Mouse (Mus musculus) intestine, embryonic 16.5 days (tissue): ENCODE measurements at regions not wholly inside any gene's neighbourhood (a gene's known extent, or its start where the extent isn't known, plus 50 kb on each side); places are given as distances from the start of the nearest gene placed in this dataset.

ENCODE experiments used
- ATAC-seq: fragments of 200-750 bp; cut with Nextera tagmentation; 2 replicates; pipeline ENCODE4 v1.8.0; 2017; ENCODE audit warnings: moderate TSS enrichment, moderate library complexity
- H3K27ac ChIP-seq: fragments of 300-500 bp; sonication (generic); 2 replicates; pipeline ENCODE4 v1.5.1; 2014; ENCODE audit warnings: mild to moderate bottlenecking, low read length
- H3K27me3 ChIP-seq: fragments of 300-500 bp; sonication (generic); replicated peaks from 2 replicates; pipeline ENCODE4 v1.6.1; 2014; ENCODE audit warnings: low read length, control low read depth, mixed read lengths; ENCODE audit not compliant: control insufficient read depth, insufficient read depth
- H3K36me3 ChIP-seq: fragments of 300-500 bp; sonication (generic); 2 replicates; pipeline ENCODE4 v1.6.1; 2014; ENCODE audit warnings: low read length, control low read depth; ENCODE audit not compliant: control insufficient read depth, insufficient read depth
- H3K4me1 ChIP-seq: fragments of 300-500 bp; sonication (generic); 2 replicates; pipeline ENCODE4 v1.6.1; 2014; ENCODE audit warnings: low read length, control low read depth, mixed read lengths; ENCODE audit not compliant: control insufficient read depth, insufficient read depth
- H3K4me2 ChIP-seq: fragments of 300-500 bp; sonication (generic); 2 replicates; pipeline ENCODE4 v1.6.1; 2014; ENCODE audit warnings: low read depth, low read length, control low read depth
- H3K4me3 ChIP-seq: fragments of 300-500 bp; sonication (generic); 2 replicates; pipeline ENCODE4 v1.5.1; 2014; ENCODE audit warnings: mild to moderate bottlenecking, low read length
- H3K9ac ChIP-seq: fragments of 300-500 bp; sonication (generic); 2 replicates; pipeline ENCODE4 v1.6.1; 2014; ENCODE audit warnings: low read depth, low read length
- H3K9me3 ChIP-seq: fragments of 300-500 bp; sonication (generic); 2 replicates; pipeline ENCODE4 v1.6.1; 2016; ENCODE audit warnings: low read length, control low read depth; ENCODE audit not compliant: control insufficient read depth
- WGBS: fragments of 180-500 bp; shearing (Covaris S2); extraction: QIAGEN DNeasy Blood & Tissue Kit; methylation state at CpG from one replicate; pipeline ENCODE4 v1.1.7; 2014; 5-methylcytosine and 5-hydroxymethylcytosine counted together

- no peak overlapping the region for H3K9ac ChIP-seq
- no peak overlapping the region for H3K4me3 ChIP-seq
- 69% methylated on average over 5 of the region's 5 CpGs for WGBS
- 0 out of 2 replicates have a peak, but pooled peaks cover 3% of the 10 kb centered on the region for H3K27me3 ChIP-seq
- no peaks in the 10 kb centered on the region for H3K4me1 ChIP-seq
- H3K4me2 ChIP-seq = no peak overlapping the region
- no peaks in the 10 kb centered on the region for H3K36me3 ChIP-seq
- H3K9me3 ChIP-seq = peaks cover 7% of the 10 kb centered on the region; the same call in 1 of the 2 replicates
- H3K27ac ChIP-seq = no peak overlapping the region
- no peak for ATAC-seq
Observed at GRCm38 (mm10) chr17:45850174-45850573, 116.5 kb upstream of the 1600014C23Rik start.

GRCm38 (mm10) chr17:45848605-45849004, 115.0 kb upstream of the 1600014C23Rik start:
- 27% methylated on average over 8 of the region's 8 CpGs for WGBS
- H3K9me3 ChIP-seq = peaks cover 7% of the 10 kb centered on the region; the same call in 1 of the 2 replicates
- H3K27me3 ChIP-seq = no peaks in the 10 kb centered on the region
- no peak overlapping the region for H3K27ac ChIP-seq
- H3K4me2 ChIP-seq = no peak overlapping the region
- no peaks in the 10 kb centered on the region for H3K4me1 ChIP-seq
- no peaks in the 10 kb centered on the region for H3K36me3 ChIP-seq
- ATAC-seq = peak; percentile 71; the same call in 1 of the 2 replicates
- no peak overlapping the region for H3K4me3 ChIP-seq
- H3K9ac ChIP-seq = no peak overlapping the region

GRCm38 (mm10) chr17:45847701-45848378, 114.2 kb upstream of the 1600014C23Rik start:
- ATAC-seq = no peak
- H3K4me1 ChIP-seq = no peaks in the 10 kb centered on the region
- WGBS = 90% methylated on average over 14 of the region's 14 CpGs
- no peak overlapping the region for H3K4me2 ChIP-seq
- H3K27ac ChIP-seq = no peak overlapping the region
- no peak overlapping the region for H3K9ac ChIP-seq
- no peaks in the 10 kb centered on the region for H3K36me3 ChIP-seq
- no peaks in the 10 kb centered on the region for H3K27me3 ChIP-seq
- H3K4me3 ChIP-seq = no peak overlapping the region
- peaks cover 7% of the 10 kb centered on the region; the same call in 1 of the 2 replicates for H3K9me3 ChIP-seq

- H3K4me3 ChIP-seq = no peak overlapping the region
- H3K4me1 ChIP-seq = no peaks in the 10 kb centered on the region
- H3K36me3 ChIP-seq = no peaks in the 10 kb centered on the region
- H3K9ac ChIP-seq = no peak overlapping the region
- no peak overlapping the region for H3K4me2 ChIP-seq
- peaks cover 7% of the 10 kb centered on the region; the same call in 1 of the 2 replicates for H3K9me3 ChIP-seq
- no peaks in the 10 kb centered on the region for H3K27me3 ChIP-seq
- H3K27ac ChIP-seq = no peak overlapping the region
- no peak for ATAC-seq
- 84% methylated on average over 5 of the region's 5 CpGs for WGBS
Observed at GRCm38 (mm10) chr17:45845832-45846231, 112.2 kb upstream of the 1600014C23Rik start.

- WGBS = 39% methylated on average over 7 of the region's 7 CpGs
- no peak overlapping the region for H3K27ac ChIP-seq
- H3K9ac ChIP-seq = no peak overlapping the region
- H3K4me2 ChIP-seq = no peak overlapping the region
- no peaks in the 10 kb centered on the region for H3K9me3 ChIP-seq
- H3K36me3 ChIP-seq = no peaks in the 10 kb centered on the region
- peak; percentile 25; the same call in 1 of the 2 replicates for ATAC-seq
- H3K27me3 ChIP-seq = no peaks in the 10 kb centered on the region
- peaks cover 13% of the 10 kb centered on the region for H3K4me1 ChIP-seq
- H3K4me3 ChIP-seq = no peak overlapping the region
Observed at GRCm38 (mm10) chr17:45836731-45837130, 103.1 kb upstream of the 1600014C23Rik start.

- peaks cover 13% of the 10 kb centered on the region for H3K4me1 ChIP-seq
Observed at GRCm38 (mm10) chr17:45836253-45836652, 102.6 kb upstream of the 1600014C23Rik start.

GRCm38 (mm10) chr17:45834518-45835071, 101.0 kb upstream of the 1600014C23Rik start:
- ATAC-seq = no peak
- H3K27me3 ChIP-seq = no peaks in the 10 kb centered on the region
- peaks cover 15% of the 10 kb centered on the region for H3K4me1 ChIP-seq

More at GRCm38 (mm10) chr17:45836253-45836652, 102.6 kb upstream of the 1600014C23Rik start:
- no peaks in the 10 kb centered on the region for H3K27me3 ChIP-seq
- no peak overlapping the region for H3K9ac ChIP-seq
- 49% methylated on average over 7 of the region's 7 CpGs for WGBS
- no peaks in the 10 kb centered on the region for H3K36me3 ChIP-seq
- no peak overlapping the region for H3K4me2 ChIP-seq
- H3K4me3 ChIP-seq = no peak overlapping the region
- no peak overlapping the region for H3K27ac ChIP-seq
- H3K9me3 ChIP-seq = no peaks in the 10 kb centered on the region
- ATAC-seq = peak; percentile 73

GRCm38 (mm10) chr17:45830324-45830723, 96.7 kb upstream of the 1600014C23Rik start:
- H3K9ac ChIP-seq = no peak overlapping the region
- H3K27me3 ChIP-seq = no peaks in the 10 kb centered on the region
- no peak for ATAC-seq
- 87% methylated on average over 5 of the region's 5 CpGs for WGBS
- no peak overlapping the region for H3K4me2 ChIP-seq
- H3K4me3 ChIP-seq = no peak overlapping the region
- peaks cover 6% of the 10 kb centered on the region; the same call in 1 of the 2 replicates for H3K9me3 ChIP-seq
- no peak overlapping the region for H3K27ac ChIP-seq
- no peaks in the 10 kb centered on the region for H3K36me3 ChIP-seq
- peaks cover 11% of the 10 kb centered on the region for H3K4me1 ChIP-seq

More at GRCm38 (mm10) chr17:45834518-45835071, 101.0 kb upstream of the 1600014C23Rik start:
- no peak overlapping the region for H3K27ac ChIP-seq
- H3K9ac ChIP-seq = no peak overlapping the region
- H3K36me3 ChIP-seq = no peaks in the 10 kb centered on the region
- peaks cover 6% of the 10 kb centered on the region; the same call in 1 of the 2 replicates for H3K9me3 ChIP-seq
- H3K4me3 ChIP-seq = no peak overlapping the region
- 71% methylated on average over 10 of the region's 10 CpGs for WGBS
- no peak overlapping the region for H3K4me2 ChIP-seq

GRCm38 (mm10) chr17:45829571-45829970, 95.9 kb upstream of the 1600014C23Rik start:
- peaks cover 6% of the 10 kb centered on the region; the same call in 1 of the 2 replicates for H3K9me3 ChIP-seq
- no peak overlapping the region for H3K4me2 ChIP-seq
- H3K27me3 ChIP-seq = no peaks in the 10 kb centered on the region
- H3K27ac ChIP-seq = no peak overlapping the region
- no peak overlapping the region for H3K4me3 ChIP-seq
- peaks cover 16% of the 10 kb centered on the region for H3K4me1 ChIP-seq
- WGBS = 65% methylated on average over 9 of the region's 9 CpGs
- H3K36me3 ChIP-seq = no peaks in the 10 kb centered on the region
- H3K9ac ChIP-seq = no peak overlapping the region
- ATAC-seq = no peak
